ENCODE assay signal across 8 mouse cellular contexts in genomic region chr2:155764679-155765418, GRCm38 (mm10). TPM values are rescaled to one million over a fixed set of nuclear protein-coding genes. Genes with fewer than 3 reads are reported as not detected.
A peak's percentile ranks its signal among the peaks of the same experiment; 100 is the strongest.
DNase-seq lines count a peak whose midpoint lies in the region; ATAC-seq and TF ChIP-seq lines count a peak whose summit lies in the region.

No protein-coding gene starts in this region.

- H3K27ac ChIP-seq in hindbrain, embryonic 16.5 days (ENCODE audit: low read depth, low read length) = no peak overlapping the region
- H3K27ac ChIP-seq in limb, embryonic 11.5 days (replicated peaks; ENCODE audit: low read depth, low read length) = no peak overlapping the region
- H3K27ac ChIP-seq in midbrain, postnatal 0 days (ENCODE audit: low read depth, low read length) = no peak overlapping the region

- H3K4me2 ChIP-seq in hindbrain, embryonic 16.5 days (ENCODE audit: low read length) = no peak overlapping the region
- no peak overlapping the region for H3K4me2 ChIP-seq in limb, embryonic 11.5 days (ENCODE audit: low read depth, severe bottlenecking)
- H3K4me2 ChIP-seq in midbrain, postnatal 0 days (ENCODE audit: low read depth, low read length, poor library complexity, severe bottlenecking) = no peak overlapping the region

- no peak overlapping the region for H3K9ac ChIP-seq in hindbrain, embryonic 16.5 days (ENCODE audit: low read depth, low read length)
- no peak overlapping the region for H3K9ac ChIP-seq in limb, embryonic 11.5 days (ENCODE audit: low read length)
- H3K9ac ChIP-seq in midbrain, postnatal 0 days (replicated peaks; ENCODE audit: low read length, poor library complexity, severe bottlenecking) = no peak overlapping the region

- TF ChIP-seq CTCF in midbrain, postnatal 0 days (IDR thresholded peaks at IDR 0.05) = peak; percentile 87

- no peaks in the 10 kb centered on the region for H3K4me1 ChIP-seq in hindbrain, embryonic 16.5 days (ENCODE audit: control insufficient read depth, insufficient read depth, low read depth, low read length)
- H3K4me1 ChIP-seq in limb, embryonic 11.5 days (ENCODE audit: control insufficient read depth, insufficient read depth, low read length) = no peaks in the 10 kb centered on the region
- no peaks in the 10 kb centered on the region for H3K4me1 ChIP-seq in midbrain, postnatal 0 days (ENCODE audit: insufficient read depth, low read length)

- peak; percentile 34 to 38 for DNase-seq in urinary bladder, adult 18-20 months (ENCODE audit: low spot score in 2 of 2)
- DNase-seq in urinary bladder, adult 2 months (ENCODE audit: low spot score) = no peak
- peak; percentile 76 for DNase-seq in cerebellum, adult 9-11 months
- DNase-seq in frontal cortex, postnatal 36 days (ENCODE audit: low spot score in 2 of 2) = peak; percentile 59 to 63
- peak; percentile 81 for DNase-seq in limb, embryonic 11.5 days (ENCODE audit: low spot score)
- DNase-seq in midbrain, postnatal 0 days (ENCODE audit: low spot score) = peak; percentile 87
- DNase-seq in thymus, postnatal 0 days (ENCODE audit: low spot score) = peak; percentile 80

- no peaks in the 10 kb centered on the region for H3K36me3 ChIP-seq in hindbrain, embryonic 16.5 days (ENCODE audit: control insufficient read depth, insufficient read depth, low read length)
- H3K36me3 ChIP-seq in limb, embryonic 11.5 days (ENCODE audit: control insufficient read depth, insufficient read depth, low read length) = no peaks in the 10 kb centered on the region
- H3K36me3 ChIP-seq in midbrain, postnatal 0 days (ENCODE audit: insufficient read depth, low read length) = no peaks in the 10 kb centered on the region

- H3K9me3 ChIP-seq in hindbrain, embryonic 16.5 days (ENCODE audit: control insufficient read depth, low read length) = no peaks in the 10 kb centered on the region
- no peaks in the 10 kb centered on the region for H3K9me3 ChIP-seq in limb, embryonic 11.5 days (ENCODE audit: control insufficient read depth, low read length)
- H3K9me3 ChIP-seq in midbrain, postnatal 0 days (ENCODE audit: low read length) = no peaks in the 10 kb centered on the region

- H3K27me3 ChIP-seq in hindbrain, embryonic 16.5 days (replicated peaks; ENCODE audit: control insufficient read depth, insufficient read depth, low read length) = 0 out of 2 replicates have a peak, but pooled peaks cover 2% of the 10 kb centered on the region
- H3K27me3 ChIP-seq in limb, embryonic 11.5 days (ENCODE audit: control insufficient read depth, insufficient read depth, low read length) = no peaks in the 10 kb centered on the region
- H3K27me3 ChIP-seq in midbrain, postnatal 0 days (ENCODE audit: insufficient read depth, low read length) = no peaks in the 10 kb centered on the region

- peak; percentile 84; the same call in 1 of the 2 replicates for ATAC-seq in hindbrain, embryonic 16.5 days
- ATAC-seq in limb, embryonic 11.5 days (ENCODE audit: insufficient number of reproducible peaks, low FRiP score, low TSS enrichment, low read depth) = no peak
- 0 out of 2 replicates have a peak, but pooled peaks have one; percentile 60 for ATAC-seq in midbrain, postnatal 0 days (ENCODE audit: low FRiP score)

- no peak overlapping the region for H3K4me3 ChIP-seq in hindbrain, embryonic 16.5 days (ENCODE audit: low read length)
- no peak overlapping the region for H3K4me3 ChIP-seq in limb, embryonic 11.5 days (ENCODE audit: low read depth, low read length)
- no peak overlapping the region for H3K4me3 ChIP-seq in midbrain, postnatal 0 days (ENCODE audit: low read depth, low read length)

- 58% methylated on average over 13 of the region's 13 CpGs for WGBS in hindbrain, embryonic 16.5 days
- 56% methylated on average over 13 of the region's 13 CpGs for WGBS in limb, embryonic 11.5 days
- 55% methylated on average over 13 of the region's 13 CpGs for WGBS in midbrain, postnatal 0 days

RNA-seq across cellular contexts. Expression of gene Mmp24, which starts 10.3 kb away (rescaled TPM):
- polyA plus RNA-seq in urinary bladder, adult 2 months (2012; rRNA removed) = 0.04 and 0.09 TPM in 2 replicates
- 16.0 and 16.8 TPM in 2 replicates for polyA plus RNA-seq in hindbrain, embryonic 16.5 days (2015; fragmentation: Nextera tagmentation; extraction: Ambion mirVana)
- not detected in 2 replicates for polyA plus RNA-seq in limb, embryonic 11.5 days (2014; fragmentation: Nextera tagmentation; extraction: Ambion mirVana)
- total RNA-seq in midbrain, postnatal 0 days (2014; rRNA removed) = 149 and 178 TPM in 2 replicates
- polyA plus RNA-seq in midbrain, postnatal 0 days (2015; fragmentation: Nextera tagmentation; extraction: Ambion mirVana) = 12.3 and 14.1 TPM in 2 replicates
- 0.06 and 0.07 TPM in 2 replicates for polyA plus RNA-seq in thymus, postnatal 0 days (2015; fragmentation: Nextera tagmentation; extraction: Ambion mirVana)

RNA-seq across cellular contexts. Expression of gene Procr, which starts 13.9 kb away (rescaled TPM):
- 19.3 and 21.2 TPM in 2 replicates for polyA plus RNA-seq in urinary bladder, adult 2 months (2012; rRNA removed)
- polyA plus RNA-seq in hindbrain, embryonic 16.5 days (2015; fragmentation: Nextera tagmentation; extraction: Ambion mirVana) = 2.3 and 3.7 TPM in 2 replicates
- polyA plus RNA-seq in limb, embryonic 11.5 days (2014; fragmentation: Nextera tagmentation; extraction: Ambion mirVana) = 2.7 and 3.6 TPM in 2 replicates
- total RNA-seq in midbrain, postnatal 0 days (2014; rRNA removed) = 1.5 TPM in 2 replicates
- polyA plus RNA-seq in midbrain, postnatal 0 days (2015; fragmentation: Nextera tagmentation; extraction: Ambion mirVana) = 2.5 and 2.9 TPM in 2 replicates
- 3.3 and 4.4 TPM in 2 replicates for polyA plus RNA-seq in thymus, postnatal 0 days (2015; fragmentation: Nextera tagmentation; extraction: Ambion mirVana)

RNA-seq across cellular contexts. Expression of gene Gm17581, which starts 29.2 kb away (rescaled TPM):
- not detected in 2 replicates for polyA plus RNA-seq in urinary bladder, adult 2 months (2012; rRNA removed)
- not detected in 2 replicates for polyA plus RNA-seq in hindbrain, embryonic 16.5 days (2015; fragmentation: Nextera tagmentation; extraction: Ambion mirVana)
- not detected in 2 replicates for polyA plus RNA-seq in limb, embryonic 11.5 days (2014; fragmentation: Nextera tagmentation; extraction: Ambion mirVana)
- total RNA-seq in midbrain, postnatal 0 days (2014; rRNA removed) = not detected in 2 replicates
- not detected in 2 replicates for polyA plus RNA-seq in midbrain, postnatal 0 days (2015; fragmentation: Nextera tagmentation; extraction: Ambion mirVana)
- not detected in 2 replicates for polyA plus RNA-seq in thymus, postnatal 0 days (2015; fragmentation: Nextera tagmentation; extraction: Ambion mirVana)

RNA-seq across cellular contexts. Expression of gene Edem2, which starts 35.6 kb away (rescaled TPM):
- 56.1 and 78.7 TPM in 2 replicates for polyA plus RNA-seq in urinary bladder, adult 2 months (2012; rRNA removed)
- polyA plus RNA-seq in hindbrain, embryonic 16.5 days (2015; fragmentation: Nextera tagmentation; extraction: Ambion mirVana) = 42.4 and 45.5 TPM in 2 replicates
- 21.5 and 24.9 TPM in 2 replicates for polyA plus RNA-seq in limb, embryonic 11.5 days (2014; fragmentation: Nextera tagmentation; extraction: Ambion mirVana)
- 41.1 and 44.5 TPM in 2 replicates for total RNA-seq in midbrain, postnatal 0 days (2014; rRNA removed)
- 33.0 and 35.7 TPM in 2 replicates for polyA plus RNA-seq in midbrain, postnatal 0 days (2015; fragmentation: Nextera tagmentation; extraction: Ambion mirVana)
- polyA plus RNA-seq in thymus, postnatal 0 days (2015; fragmentation: Nextera tagmentation; extraction: Ambion mirVana) = 49.2 and 50.8 TPM in 2 replicates

RNA-seq across cellular contexts. Expression of gene BC029722, which starts 54.4 kb away (rescaled TPM):
- polyA plus RNA-seq in urinary bladder, adult 2 months (2012; rRNA removed) = 42.8 and 48.4 TPM in 2 replicates
- 43.6 and 47.5 TPM in 2 replicates for polyA plus RNA-seq in hindbrain, embryonic 16.5 days (2015; fragmentation: Nextera tagmentation; extraction: Ambion mirVana)
- polyA plus RNA-seq in limb, embryonic 11.5 days (2014; fragmentation: Nextera tagmentation; extraction: Ambion mirVana) = 6.2 and 6.4 TPM in 2 replicates
- total RNA-seq in midbrain, postnatal 0 days (2014; rRNA removed) = 35.2 TPM in 2 replicates
- polyA plus RNA-seq in midbrain, postnatal 0 days (2015; fragmentation: Nextera tagmentation; extraction: Ambion mirVana) = 56.6 and 61.0 TPM in 2 replicates
- 24.0 and 24.4 TPM in 2 replicates for polyA plus RNA-seq in thymus, postnatal 0 days (2015; fragmentation: Nextera tagmentation; extraction: Ambion mirVana)

Comparison
In these comparisons a context has a peak if more than half of its experiments do, and no peak if none do; other contexts are left out.
1. RNA of gene Mmp24, which starts 10.3 kb away (polyA plus RNA-seq): 16.0 to 16.8 TPM in hindbrain, embryonic 16.5 days and 12.3 to 14.1 TPM in midbrain, postnatal 0 days; 0.06 to 0.07 TPM in thymus, postnatal 0 days, 0.04 to 0.09 TPM in urinary bladder, adult 2 months and not detected in limb, embryonic 11.5 days; every median in the first group is over 10 times any median in the second.